8 mouse cellular contexts compared by ENCODE assay signal in genomic region chr17:25080960-25081381, GRCm38 (mm10). TPM values are rescaled to one million over a fixed set of nuclear protein-coding genes. Genes with fewer than 3 reads are reported as not detected.
DNase-seq lines count a peak whose midpoint lies in the region; ATAC-seq and TF ChIP-seq lines count a peak whose summit lies in the region.

No protein-coding gene starts in this region.

- peak overlapping the region; percentile 72 for H3K4me3 ChIP-seq in gastrocnemius, adult 2 months
- H3K4me3 ChIP-seq in hindbrain, embryonic 14.5 days (replicated peaks; ENCODE audit: low read length): peak overlapping the region; percentile 20
- H3K4me3 ChIP-seq in neural tube, embryonic 13.5 days: peak overlapping the region; percentile 27

- H3K27me3 ChIP-seq in hindbrain, embryonic 14.5 days (ENCODE audit: control insufficient read depth, insufficient read depth, low read length): no peaks in the 10 kb centered on the region
- H3K27me3 ChIP-seq in neural tube, embryonic 13.5 days: no peaks in the 10 kb centered on the region

- H3K36me3 ChIP-seq in hindbrain, embryonic 14.5 days (replicated peaks; ENCODE audit: control insufficient read depth, insufficient read depth): no peaks in the 10 kb centered on the region; the same call in 1 of the 2 replicates
- H3K36me3 ChIP-seq in neural tube, embryonic 13.5 days: 0 out of 2 replicates have a peak, but pooled peaks cover 7% of the 10 kb centered on the region

- intact Hi-C loops in gastrocnemius, adult 2 months (cut with DNase I): loop anchor here (2.0 kb wide), 1 partner anchor 14 kb away; no protein-coding TSS in a partner anchor

- peak overlapping the region; percentile 33; the same call in 1 of the 2 replicates for H3K9ac ChIP-seq in hindbrain, embryonic 14.5 days
- H3K9ac ChIP-seq in neural tube, embryonic 13.5 days: peak overlapping the region; percentile 57

- TF ChIP-seq CTCF in gastrocnemius, adult 2 months (IDR thresholded peaks at IDR 0.05): no peak

- peaks cover 19% of the 10 kb centered on the region for H3K4me1 ChIP-seq in hindbrain, embryonic 14.5 days (replicated peaks; ENCODE audit: control insufficient read depth, insufficient read depth, low read length)
- peaks cover 26% of the 10 kb centered on the region for H3K4me1 ChIP-seq in neural tube, embryonic 13.5 days (replicated peaks)

- H3K4me2 ChIP-seq in hindbrain, embryonic 14.5 days (replicated peaks): peak overlapping the region; percentile 25; the same call in 1 of the 2 replicates
- peak overlapping the region; percentile 14; the same call in 1 of the 2 replicates for H3K4me2 ChIP-seq in neural tube, embryonic 13.5 days

- H3K27ac ChIP-seq in gastrocnemius, adult 2 months: peak overlapping the region; percentile 95
- peak overlapping the region; percentile 51; the same call in 1 of the 2 replicates for H3K27ac ChIP-seq in hindbrain, embryonic 14.5 days
- H3K27ac ChIP-seq in neural tube, embryonic 13.5 days (replicated peaks): peak overlapping the region; percentile 71

- DNase-seq in frontal cortex, postnatal 36 days (ENCODE audit: low spot score in 2 of 2): peak; percentile 11 to 20
- no peak for DNase-seq in frontal cortex, postnatal 25 days (ENCODE audit: low spot score in 2 of 2)
- DNase-seq in gastrocnemius, adult 2 months: peak; percentile 73
- no peak for DNase-seq in hindbrain, embryonic 14.5 days (ENCODE audit: low spot score)
- peak; percentile 34 for DNase-seq in liver
- DNase-seq in spleen, postnatal 14 days (ENCODE audit: low spot score in 2 of 2): no peak
- no peak for DNase-seq in testis, postnatal 10 days (ENCODE audit: low spot score)

- ATAC-seq in hindbrain, embryonic 14.5 days (ENCODE audit: low FRiP score): no peak
- no peak for ATAC-seq in neural tube, embryonic 13.5 days (ENCODE audit: low read depth)

- no peaks in the 10 kb centered on the region for H3K9me3 ChIP-seq in hindbrain, embryonic 14.5 days (ENCODE audit: control insufficient read depth, low read length)
- H3K9me3 ChIP-seq in neural tube, embryonic 13.5 days: no peaks in the 10 kb centered on the region

- 90% methylated on average over 11 of the region's 11 CpGs for WGBS in hindbrain, embryonic 14.5 days
- WGBS in neural tube, embryonic 13.5 days: 89% methylated on average over 11 of the region's 11 CpGs

RNA-seq across cellular contexts. Expression of gene Tmem204, which starts 2.4 kb away (rescaled TPM):
- total RNA-seq in gastrocnemius, adult 2 months (2021): 10 to 100 TPM in 1 of 2 experiments, 1 to 10 TPM in 1; 8.3 to 21.5 TPM
- 11.3 and 12.4 TPM in 2 replicates for polyA plus RNA-seq in hindbrain, embryonic 14.5 days (2014; fragmentation: Nextera tagmentation; extraction: Ambion mirVana)
- polyA plus RNA-seq in neural tube, embryonic 13.5 days (2015; fragmentation: Nextera tagmentation; extraction: Ambion mirVana): 9.0 and 10.8 TPM in 2 replicates

RNA-seq across cellular contexts. Expression of gene Telo2, which starts 34.8 kb away (rescaled TPM):
- total RNA-seq in gastrocnemius, adult 2 months (2021): 10 to 100 TPM in 1 of 2 experiments, 1 to 10 TPM in 1; 4.5 to 11.4 TPM
- 39.8 and 41.7 TPM in 2 replicates for polyA plus RNA-seq in hindbrain, embryonic 14.5 days (2014; fragmentation: Nextera tagmentation; extraction: Ambion mirVana)
- 45.7 and 46.7 TPM in 2 replicates for polyA plus RNA-seq in neural tube, embryonic 13.5 days (2015; fragmentation: Nextera tagmentation; extraction: Ambion mirVana)

RNA-seq across cellular contexts. Expression of gene Ptx4, which starts 39.6 kb away (rescaled TPM):
- 1 to 10 TPM; 2.2 to 6.1 TPM for total RNA-seq in gastrocnemius, adult 2 months (2021)
- not detected in 2 replicates for polyA plus RNA-seq in hindbrain, embryonic 14.5 days (2014; fragmentation: Nextera tagmentation; extraction: Ambion mirVana)
- polyA plus RNA-seq in neural tube, embryonic 13.5 days (2015; fragmentation: Nextera tagmentation; extraction: Ambion mirVana): not detected in 2 replicates

RNA-seq across cellular contexts. Expression of gene Clcn7, which starts 52.2 kb away (rescaled TPM):
- total RNA-seq in gastrocnemius, adult 2 months (2021): 10 to 100 TPM; 16.2 to 19.2 TPM
- polyA plus RNA-seq in hindbrain, embryonic 14.5 days (2014; fragmentation: Nextera tagmentation; extraction: Ambion mirVana): 28.1 and 29.4 TPM in 2 replicates
- polyA plus RNA-seq in neural tube, embryonic 13.5 days (2015; fragmentation: Nextera tagmentation; extraction: Ambion mirVana): 23.7 and 24.4 TPM in 2 replicates

Comparison
In these comparisons a context has a peak if more than half of its experiments do, and no peak if none do; other contexts are left out.
1. DNase-seq: peak in frontal cortex, postnatal 36 days (2 of 2), gastrocnemius, adult 2 months (single experiment) and liver (single experiment); none in frontal cortex, postnatal 25 days (0 of 2), hindbrain, embryonic 14.5 days (single experiment), spleen, postnatal 14 days (0 of 2) and testis, postnatal 10 days (single experiment).
2. H3K4me3 ChIP-seq: peak in every context shown above with its lines; median percentile 72 in gastrocnemius, adult 2 months; 27 in neural tube, embryonic 13.5 days; 20 in hindbrain, embryonic 14.5 days.
3. Peak in every context shown above with its lines, with median percentiles within 50 percentile points of each other: H3K27ac ChIP-seq.